Mouse (Mus musculus): ENCODE measurements around the gene Tifab. TPM values are rescaled to one million over a fixed set of nuclear protein-coding genes. Genes with fewer than 3 reads are reported as not detected.

The Tifab gene
- polyA plus RNA-seq, 1 experiment, result not detected

DNA sequence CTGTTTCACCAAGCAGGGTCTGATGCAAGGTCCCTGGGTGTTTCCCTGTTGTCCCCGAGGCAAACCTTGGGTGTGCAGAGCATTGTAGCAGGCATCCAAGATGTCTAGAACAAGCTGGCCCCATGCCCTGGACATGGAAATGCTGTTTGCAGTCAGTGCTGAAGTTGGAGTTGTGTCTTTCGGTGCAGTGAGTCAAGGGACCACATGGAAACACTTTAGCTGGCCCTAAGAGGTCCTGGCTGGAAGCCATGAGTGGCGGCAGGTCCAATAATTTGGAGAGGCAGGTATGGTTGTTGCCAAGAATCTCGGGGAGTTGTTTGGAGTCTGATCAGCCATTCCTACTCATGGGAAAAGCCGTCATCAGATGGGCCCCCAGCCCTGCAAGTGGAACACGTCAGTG lies 14.9 kb downstream of the Tifab start:
- H3K27me3 ChIP-seq (ENCODE audit: control insufficient read depth, insufficient read depth, insufficient read length), result peaks cover 42% of the 10 kb centered on the region
- H3K79me2 ChIP-seq (ENCODE audit: control insufficient read depth, insufficient read depth), result no peaks in the 10 kb centered on the region
- H3K4me2 ChIP-seq (ENCODE audit: low read depth), result no peak overlapping the region
- no peak overlapping the region for H3ac ChIP-seq (ENCODE audit: control insufficient read depth, insufficient read length)
- no peak for TF ChIP-seq USF1 (IDR thresholded peaks at IDR 0.05; ENCODE audit: low read depth)
- TF ChIP-seq POLR2AphosphoS2 (IDR thresholded peaks at IDR 0.05; ENCODE audit: insufficient read length, low read depth), result no peak
- no peak for TF ChIP-seq SRF (IDR thresholded peaks at IDR 0.05; ENCODE audit: control insufficient read depth, insufficient read length, low read depth)
- TF ChIP-seq MYOD1 (IDR thresholded peaks at IDR 0.05; ENCODE audit: control insufficient read depth in 1 of 3, insufficient read length in 2 of 3, low read depth in 2 of 3), result no peak
- TF ChIP-seq E2F4 (IDR thresholded peaks at IDR 0.05; ENCODE audit: insufficient read depth), result no peak
- no peak for TF ChIP-seq MAX (IDR thresholded peaks at IDR 0.05; ENCODE audit: low read depth)
- TF ChIP-seq REST (IDR thresholded peaks at IDR 0.05; ENCODE audit: insufficient read depth, insufficient read length), result no peak
- no peak for TF ChIP-seq MYOG (IDR thresholded peaks at IDR 0.05; ENCODE audit: control insufficient read depth in 1 of 3, insufficient read depth in 1 of 3, insufficient read length in 2 of 3, low read depth in 2 of 3)
- no peak for TF ChIP-seq TCF12 (IDR thresholded peaks at IDR 0.05; ENCODE audit: insufficient read depth, poor library complexity, severe bottlenecking)
- no peak for TF ChIP-seq TCF3 (IDR thresholded peaks at IDR 0.05; ENCODE audit: insufficient read length, low read depth)
- no peak for TF ChIP-seq POLR2A (IDR thresholded peaks at IDR 0.05; ENCODE audit: insufficient read length, low read depth)
- no peak for TF ChIP-seq CEBPB (IDR thresholded peaks at IDR 0.05; ENCODE audit: insufficient read depth, poor library complexity, severe bottlenecking)
- H3K36me3 ChIP-seq (ENCODE audit: control insufficient read depth, insufficient read depth), result no peaks in the 10 kb centered on the region
- H3K4me3 ChIP-seq, result no peak overlapping the region

DNA sequence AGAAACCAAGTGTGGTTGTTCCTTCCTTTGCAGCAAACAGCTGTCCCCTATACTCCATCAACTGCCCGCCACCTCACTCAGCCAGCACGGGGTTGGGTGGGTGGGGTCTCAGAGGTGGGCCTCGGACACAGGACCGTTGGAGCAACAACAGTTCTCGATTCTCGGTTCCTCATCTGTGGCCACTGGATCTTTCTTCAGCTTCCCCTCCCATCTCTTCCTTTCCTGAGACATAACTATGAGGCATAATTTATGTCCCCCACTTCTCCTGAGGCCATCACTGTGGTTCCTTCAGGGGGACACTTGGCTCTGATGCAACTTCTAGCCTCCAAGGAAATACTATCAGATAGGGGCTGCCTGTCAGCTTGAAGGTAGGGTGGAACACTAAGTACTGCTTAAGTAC lies 15.8 kb downstream of the Tifab start:
- Histone ChIP-seq H3K4me2 (ENCODE audit: low read depth) (no peak overlapping the region), H3K79me2 (ENCODE audit: control insufficient read depth, insufficient read depth) (no peaks in the 10 kb centered on the region), H3K27me3 (ENCODE audit: control insufficient read depth, insufficient read depth, insufficient read length) (peaks cover 42% of the 10 kb centered on the region), H3K4me3 (no peak overlapping the region), H3ac (ENCODE audit: control insufficient read depth, insufficient read length) (no peak overlapping the region), H3K36me3 (ENCODE audit: control insufficient read depth, insufficient read depth) (no peaks in the 10 kb centered on the region)
- TF ChIP-seq MAX (IDR thresholded peaks at IDR 0.05; ENCODE audit: low read depth) (no peak), TCF3 (IDR thresholded peaks at IDR 0.05; ENCODE audit: insufficient read length, low read depth) (no peak), REST (IDR thresholded peaks at IDR 0.05; ENCODE audit: insufficient read depth, insufficient read length) (no peak), POLR2A (IDR thresholded peaks at IDR 0.05; ENCODE audit: insufficient read length, low read depth) (no peak), POLR2AphosphoS2 (IDR thresholded peaks at IDR 0.05; ENCODE audit: insufficient read length, low read depth) (no peak), USF1 (IDR thresholded peaks at IDR 0.05; ENCODE audit: low read depth) (no peak), TCF12 (IDR thresholded peaks at IDR 0.05; ENCODE audit: insufficient read depth, poor library complexity, severe bottlenecking) (no peak), SRF (IDR thresholded peaks at IDR 0.05; ENCODE audit: control insufficient read depth, insufficient read length, low read depth) (no peak), MYOG (IDR thresholded peaks at IDR 0.05; ENCODE audit: control insufficient read depth in 1 of 3, insufficient read depth in 1 of 3, insufficient read length in 2 of 3, low read depth in 2 of 3) (no peak), CEBPB (IDR thresholded peaks at IDR 0.05; ENCODE audit: insufficient read depth, poor library complexity, severe bottlenecking) (no peak), E2F4 (IDR thresholded peaks at IDR 0.05; ENCODE audit: insufficient read depth) (no peak), MYOD1 (IDR thresholded peaks at IDR 0.05; ENCODE audit: control insufficient read depth in 1 of 3, insufficient read length in 2 of 3, low read depth in 2 of 3) (no peak)

DNA sequence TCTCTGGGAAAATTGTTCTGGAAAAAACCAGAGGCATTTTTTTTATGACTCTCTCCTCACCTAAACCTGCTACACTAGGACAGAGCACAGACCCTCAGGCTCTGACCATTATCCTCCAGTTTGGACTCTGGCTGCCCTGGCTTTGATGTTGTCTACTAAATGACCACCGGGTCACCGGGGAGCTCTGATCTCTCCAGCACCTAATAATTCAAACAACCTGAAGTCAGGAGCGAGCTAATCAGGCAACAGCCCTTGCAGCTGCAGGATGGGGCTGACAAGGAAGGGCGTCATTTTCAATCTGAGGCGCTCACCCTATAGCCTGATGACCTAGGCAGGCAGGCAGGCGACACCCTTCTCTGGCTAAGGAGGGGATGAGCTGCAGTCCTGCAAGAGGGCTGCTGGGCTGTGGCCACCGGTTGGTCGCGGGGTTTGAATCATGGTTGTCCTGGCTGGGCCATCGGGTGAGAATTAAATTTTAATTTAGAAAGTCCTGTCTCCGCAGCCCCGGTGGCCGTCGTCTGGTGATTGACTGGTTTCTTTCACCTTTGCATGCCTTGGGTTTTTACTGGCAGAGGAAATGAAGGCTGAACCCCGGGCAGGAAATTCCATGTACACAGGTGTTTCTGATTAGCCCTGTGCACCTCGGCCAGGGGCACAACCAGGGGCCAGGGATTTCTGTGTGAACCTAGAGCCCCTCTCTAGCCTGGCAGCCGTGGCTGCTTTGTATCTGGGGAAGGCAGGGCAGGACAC lies 18.9 kb downstream of the Tifab start:
- H3K4me3 ChIP-seq, result no peak overlapping the region
- no peaks in the 10 kb centered on the region for H3K79me2 ChIP-seq (ENCODE audit: control insufficient read depth, insufficient read depth)
- no peak for TF ChIP-seq TCF3 (IDR thresholded peaks at IDR 0.05; ENCODE audit: insufficient read length, low read depth)
- no peak for TF ChIP-seq CEBPB (IDR thresholded peaks at IDR 0.05; ENCODE audit: insufficient read depth, poor library complexity, severe bottlenecking)
- no peak for TF ChIP-seq MYOD1 (IDR thresholded peaks at IDR 0.05; ENCODE audit: control insufficient read depth in 1 of 3, insufficient read length in 2 of 3, low read depth in 2 of 3)
- no peak for TF ChIP-seq POLR2A (IDR thresholded peaks at IDR 0.05; ENCODE audit: insufficient read length, low read depth)
- no peak for TF ChIP-seq SRF (IDR thresholded peaks at IDR 0.05; ENCODE audit: control insufficient read depth, insufficient read length, low read depth)
- no peak for TF ChIP-seq MAX (IDR thresholded peaks at IDR 0.05; ENCODE audit: low read depth)
- TF ChIP-seq USF1 (IDR thresholded peaks at IDR 0.05; ENCODE audit: low read depth), result no peak
- no peak for TF ChIP-seq TCF12 (IDR thresholded peaks at IDR 0.05; ENCODE audit: insufficient read depth, poor library complexity, severe bottlenecking)
- TF ChIP-seq POLR2AphosphoS2 (IDR thresholded peaks at IDR 0.05; ENCODE audit: insufficient read length, low read depth), result no peak
- no peak for TF ChIP-seq REST (IDR thresholded peaks at IDR 0.05; ENCODE audit: insufficient read depth, insufficient read length)
- no peak for TF ChIP-seq MYOG (IDR thresholded peaks at IDR 0.05; ENCODE audit: control insufficient read depth in 1 of 3, insufficient read depth in 1 of 3, insufficient read length in 2 of 3, low read depth in 2 of 3)

DNA sequence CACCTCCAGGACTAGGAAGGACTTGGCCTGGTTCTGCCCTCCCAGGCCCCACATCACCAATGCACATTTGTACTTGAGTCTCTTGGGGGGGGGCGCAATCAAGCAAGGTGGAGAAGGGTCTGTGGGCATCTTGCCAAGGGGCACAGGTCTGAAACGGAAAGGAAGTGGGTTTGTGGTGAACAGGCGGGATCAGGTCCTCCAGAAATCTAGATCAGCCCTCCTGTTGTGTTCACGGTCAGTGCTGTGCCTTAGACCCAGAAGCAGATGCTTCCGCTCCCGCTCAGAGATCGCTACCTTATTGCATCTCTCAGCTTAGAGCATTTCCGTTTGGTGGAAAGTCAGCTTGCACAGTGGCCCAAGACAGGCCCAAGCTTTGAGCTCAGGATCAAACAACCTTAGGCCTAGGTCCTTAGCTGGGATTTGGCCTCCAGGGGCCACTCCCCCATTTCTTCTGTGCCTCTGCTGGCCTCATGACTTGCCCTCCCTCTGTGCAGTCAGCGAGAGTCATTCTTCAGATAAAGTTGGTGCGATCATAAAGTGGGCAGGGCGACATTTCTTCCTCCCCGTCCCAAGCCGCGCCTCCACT lies 19.6 kb downstream of the Tifab start:
- no peak overlapping the region for H3ac ChIP-seq (ENCODE audit: control insufficient read depth, insufficient read length)
- H3K36me3 ChIP-seq (ENCODE audit: control insufficient read depth, insufficient read depth), result no peaks in the 10 kb centered on the region
- no peak overlapping the region for H3K4me3 ChIP-seq
- no peak overlapping the region for H3K4me2 ChIP-seq (ENCODE audit: low read depth)
- no peak for TF ChIP-seq E2F4 (IDR thresholded peaks at IDR 0.05; ENCODE audit: insufficient read depth)
- TF ChIP-seq TCF3 (IDR thresholded peaks at IDR 0.05; ENCODE audit: insufficient read length, low read depth), result no peak
- no peak for TF ChIP-seq MAX (IDR thresholded peaks at IDR 0.05; ENCODE audit: low read depth)
- no peak for TF ChIP-seq POLR2AphosphoS2 (IDR thresholded peaks at IDR 0.05; ENCODE audit: insufficient read length, low read depth)
- no peak for TF ChIP-seq MYOG (IDR thresholded peaks at IDR 0.05; ENCODE audit: control insufficient read depth in 1 of 3, insufficient read depth in 1 of 3, insufficient read length in 2 of 3, low read depth in 2 of 3)
- TF ChIP-seq POLR2A (IDR thresholded peaks at IDR 0.05; ENCODE audit: insufficient read length, low read depth), result no peak
- TF ChIP-seq CEBPB (IDR thresholded peaks at IDR 0.05; ENCODE audit: insufficient read depth, poor library complexity, severe bottlenecking), result no peak
- no peak for TF ChIP-seq SRF (IDR thresholded peaks at IDR 0.05; ENCODE audit: control insufficient read depth, insufficient read length, low read depth)
- no peak for TF ChIP-seq REST (IDR thresholded peaks at IDR 0.05; ENCODE audit: insufficient read depth, insufficient read length)
- no peak for TF ChIP-seq TCF12 (IDR thresholded peaks at IDR 0.05; ENCODE audit: insufficient read depth, poor library complexity, severe bottlenecking)
- no peak for TF ChIP-seq USF1 (IDR thresholded peaks at IDR 0.05; ENCODE audit: low read depth)
- TF ChIP-seq MYOD1 (IDR thresholded peaks at IDR 0.05; ENCODE audit: control insufficient read depth in 1 of 3, insufficient read length in 2 of 3, low read depth in 2 of 3), result no peak
- H3K79me2 ChIP-seq (ENCODE audit: control insufficient read depth, insufficient read depth), result no peaks in the 10 kb centered on the region
- peaks cover 33% of the 10 kb centered on the region for H3K27me3 ChIP-seq (ENCODE audit: control insufficient read depth, insufficient read depth, insufficient read length)

More for the DNA sequence above, 18.9 kb downstream of the Tifab start:
- no peak overlapping the region for H3ac ChIP-seq (ENCODE audit: control insufficient read depth, insufficient read length)
- no peak overlapping the region for H3K4me2 ChIP-seq (ENCODE audit: low read depth)
- peaks cover 36% of the 10 kb centered on the region for H3K27me3 ChIP-seq (ENCODE audit: control insufficient read depth, insufficient read depth, insufficient read length)
- H3K36me3 ChIP-seq (ENCODE audit: control insufficient read depth, insufficient read depth), result no peaks in the 10 kb centered on the region

Data from myocyte (in vitro differentiated cells).